Mouse (Mus musculus): ENCODE results near the gene Fbxl2.
"Not testable (repeated sequence)": the region's sequence is repeated elsewhere in the genome, so short reads cannot be mapped to it uniquely, and the experiment has no call there.

Fbxl2 gene

DNA sequence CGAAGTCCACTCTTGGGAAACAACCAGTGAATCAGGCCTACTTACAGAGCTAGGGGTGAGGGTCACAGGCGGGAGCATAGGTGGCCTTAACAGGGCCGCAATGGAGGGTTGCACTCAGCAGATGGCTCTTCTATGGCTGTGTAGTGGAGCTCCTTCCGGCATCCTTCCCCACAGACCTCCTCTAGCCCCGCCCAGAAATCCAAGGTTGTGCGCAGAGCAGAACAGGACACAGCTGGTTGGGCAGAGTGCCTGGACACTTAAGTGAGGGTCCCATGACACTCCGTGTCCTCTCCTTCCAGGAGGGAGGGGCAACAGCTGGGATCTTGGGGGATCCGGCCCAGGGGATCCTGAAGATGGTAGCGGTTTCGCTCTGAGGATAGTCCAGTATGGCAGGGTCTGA lies at the start of gene Fbxl2:
TSS of gene Fbxl2 (minus strand) at position 164 of the 400 bp plus-strand sequence.
- DNase-seq (ENCODE audit: low spot score in 2 of 2) = no peak

GRCm38 (mm10) chr9:114094854-114095253 lies 48.9 kb upstream of the Fbxl2 start:
- no peak for DNase-seq (ENCODE audit: low spot score in 2 of 2)

GRCm38 (mm10) chr9:114092188-114092587 lies 46.2 kb upstream of the Fbxl2 start:
- DNase-seq (ENCODE audit: low spot score in 2 of 2) = not testable (repeated sequence)

- DNase-seq (ENCODE audit: low spot score in 2 of 2) = not testable (repeated sequence)
These were observed 42.9 kb upstream of the Fbxl2 start for GRCm38 (mm10) chr9:114088885-114089284.

GRCm38 (mm10) chr9:114087106-114087815 lies 41.3 kb upstream of the Fbxl2 start:
- no peak for DNase-seq (ENCODE audit: low spot score in 2 of 2)

- DNase-seq (ENCODE audit: low spot score in 2 of 2) = no peak
These were observed 40.4 kb upstream of the Fbxl2 start for GRCm38 (mm10) chr9:114086422-114086821.

DNA sequence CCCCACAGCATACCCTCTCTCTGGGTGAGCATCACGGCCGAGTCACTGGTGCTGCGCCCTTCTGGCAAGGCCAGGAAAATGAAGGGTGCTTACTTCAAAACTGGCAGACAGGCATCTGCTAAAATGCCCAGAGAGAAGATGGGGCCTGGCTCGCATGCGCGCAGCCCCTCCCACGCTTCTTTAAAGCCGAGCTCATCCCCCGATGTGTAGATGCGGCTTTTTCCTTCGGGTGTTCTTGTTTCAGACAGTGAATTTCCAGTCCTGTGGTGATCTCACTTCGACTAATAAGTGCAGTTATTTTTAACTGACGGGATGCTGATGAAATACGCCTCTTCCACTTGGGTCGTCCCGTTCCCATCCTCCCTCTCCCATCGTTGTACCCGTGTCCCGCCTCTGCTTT lies 27.7 kb upstream of the Fbxl2 start:
- DNase-seq (ENCODE audit: low spot score in 2 of 2) = no peak

DNA sequence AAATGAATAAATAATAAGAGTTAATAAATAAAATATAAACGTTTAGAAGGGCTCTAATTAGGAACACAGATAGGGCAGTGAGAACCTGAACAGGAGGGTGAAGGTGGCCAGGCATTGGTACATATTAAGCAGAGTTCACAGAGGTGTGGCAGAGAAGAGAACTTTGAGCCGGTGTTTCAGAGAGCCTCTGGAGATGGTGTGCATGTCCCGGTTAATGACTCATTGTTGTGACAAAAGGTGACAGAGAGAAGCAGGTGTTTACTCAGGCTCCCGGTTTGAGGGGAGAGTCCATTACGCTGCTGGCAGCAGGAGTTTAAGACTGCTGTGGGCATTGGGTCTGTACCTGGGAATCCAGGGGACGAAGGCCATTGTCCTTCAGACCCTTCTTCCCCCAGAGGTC lies 23.4 kb upstream of the Fbxl2 start:
- no peak for DNase-seq (ENCODE audit: low spot score in 2 of 2)

DNA sequence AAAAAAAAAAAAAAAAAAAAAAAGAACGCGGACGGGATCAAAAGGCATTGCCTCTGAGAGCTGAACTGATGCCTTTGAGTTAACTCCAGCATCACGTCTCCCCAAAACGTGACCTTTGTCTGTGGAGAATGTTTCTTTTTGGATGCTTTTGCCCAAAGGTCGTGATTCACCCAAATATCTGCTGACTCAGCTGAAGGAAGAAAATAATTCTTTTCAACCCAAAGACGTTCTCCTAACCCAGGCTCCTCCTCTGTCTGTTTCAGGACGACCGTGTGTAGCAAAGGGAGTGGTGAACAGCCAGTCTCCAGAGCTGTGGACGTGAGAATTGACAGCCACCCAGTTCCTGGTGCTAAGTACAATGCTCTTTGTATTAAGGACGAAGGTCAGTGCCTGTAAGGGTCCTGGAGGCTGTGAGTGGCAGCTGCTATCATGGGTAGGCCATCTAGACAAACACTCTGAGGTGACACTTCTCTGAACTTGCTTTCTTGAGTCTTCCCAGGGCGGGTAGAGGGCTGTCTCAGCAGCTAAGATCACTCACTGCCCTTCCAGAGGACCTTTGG lies 22.6 kb upstream of the Fbxl2 start:
- DNase-seq (ENCODE audit: low spot score in 2 of 2) = no peak

- DNase-seq (ENCODE audit: low spot score in 2 of 2) = no peak
These were observed 11.3 kb upstream of the Fbxl2 start, which contains the start of gene Susd5 for GRCm38 (mm10) chr9:114057090-114057796. TSS of gene Susd5 (plus strand) at chr9:114057140.

DNA sequence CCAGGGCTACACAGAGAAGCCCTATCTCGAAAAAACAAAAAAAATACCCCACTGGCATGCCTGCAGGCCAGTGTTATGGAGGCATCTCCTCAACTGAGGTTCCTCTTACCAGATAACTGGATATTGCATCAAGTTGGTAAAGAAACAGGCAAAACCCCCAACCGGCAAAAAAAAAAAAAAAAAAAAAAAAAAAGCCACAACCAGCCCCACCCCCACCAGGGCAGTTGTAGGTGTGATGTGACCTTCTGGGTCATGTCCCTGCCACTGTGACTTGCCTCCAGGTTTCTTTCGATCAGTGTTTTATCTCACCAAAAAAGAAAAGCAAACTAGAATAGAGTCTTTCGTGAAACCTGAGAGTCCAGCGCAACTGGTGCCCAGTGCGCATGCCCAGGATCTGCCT lies 6.9 kb upstream of the Fbxl2 start:
- no peak for DNase-seq (ENCODE audit: low spot score in 2 of 2)

DNA sequence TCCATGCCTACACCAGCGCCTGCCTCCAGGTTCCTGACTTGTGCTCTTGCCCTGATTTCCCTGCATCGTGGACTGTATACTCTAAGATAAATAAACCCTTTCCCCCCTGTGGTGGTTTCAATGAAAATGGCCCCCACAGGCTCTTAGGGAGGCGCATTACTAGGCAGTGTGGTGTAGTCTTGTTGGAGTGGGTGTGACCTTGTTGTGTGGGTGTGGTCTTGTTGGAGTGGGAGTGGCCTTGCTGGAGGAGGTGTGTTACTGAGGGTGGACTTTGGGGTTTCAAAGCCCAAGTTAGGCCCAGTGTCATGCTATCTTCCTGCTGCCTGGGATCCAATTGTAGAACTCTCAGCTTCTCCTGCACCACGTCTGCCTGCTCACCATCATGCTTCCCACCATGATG lies 6.0 kb upstream of the Fbxl2 start:
- DNase-seq (ENCODE audit: low spot score in 2 of 2) = no peak

- DNase-seq (ENCODE audit: low spot score in 2 of 2) = no peak
These were observed 4.8 kb upstream of the Fbxl2 start for GRCm38 (mm10) chr9:114050778-114051177.

GRCm38 (mm10) chr9:114050106-114050505 lies 4.1 kb upstream of the Fbxl2 start:
- no peak for DNase-seq (ENCODE audit: low spot score in 2 of 2)

GRCm38 (mm10) chr9:114046676-114047075 lies 685 bp upstream of the Fbxl2 start:
- no peak for DNase-seq (ENCODE audit: low spot score in 2 of 2)

DNA sequence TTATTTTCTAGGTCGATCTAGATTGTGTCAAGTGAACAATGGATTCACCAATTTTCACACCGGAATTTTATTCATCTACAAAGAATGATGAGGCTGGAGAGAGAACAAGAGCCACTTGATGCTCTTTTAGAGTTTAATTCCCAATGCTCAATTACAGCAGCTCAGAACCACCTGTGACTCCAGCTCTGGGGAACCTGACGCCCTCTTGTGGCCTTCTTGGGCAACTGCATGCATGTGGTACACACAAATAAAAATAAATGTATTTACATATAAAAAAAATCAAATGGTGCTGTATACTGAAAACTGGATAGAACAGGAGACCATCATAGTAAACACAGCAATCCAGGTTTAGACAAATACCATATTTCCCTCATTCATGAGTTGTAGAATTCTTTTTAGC lies 1.5 kb downstream of the Fbxl2 start:
- DNase-seq (ENCODE audit: low spot score in 2 of 2) = no peak

DNA sequence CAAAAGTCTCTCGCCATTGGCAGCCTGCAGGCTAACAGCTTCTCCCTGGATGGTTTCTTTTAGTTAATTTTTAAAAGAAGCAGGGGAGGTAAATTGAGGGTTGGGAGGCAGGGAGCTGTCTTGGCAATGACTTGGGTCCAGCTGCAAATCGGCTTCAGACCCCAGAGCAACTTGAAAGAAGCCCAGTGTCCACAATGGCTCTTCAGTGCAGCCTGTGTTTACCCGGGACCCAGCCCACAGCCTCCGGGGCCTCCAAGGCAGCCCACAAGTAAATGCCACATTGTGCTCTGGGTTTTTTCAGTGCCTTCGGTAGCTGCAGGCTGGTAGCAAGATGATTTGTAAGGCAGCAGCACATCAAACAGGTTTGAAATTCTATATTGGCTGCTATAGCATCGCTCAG lies 3.5 kb downstream of the Fbxl2 start:
- DNase-seq (ENCODE audit: low spot score in 2 of 2) = no peak

DNA sequence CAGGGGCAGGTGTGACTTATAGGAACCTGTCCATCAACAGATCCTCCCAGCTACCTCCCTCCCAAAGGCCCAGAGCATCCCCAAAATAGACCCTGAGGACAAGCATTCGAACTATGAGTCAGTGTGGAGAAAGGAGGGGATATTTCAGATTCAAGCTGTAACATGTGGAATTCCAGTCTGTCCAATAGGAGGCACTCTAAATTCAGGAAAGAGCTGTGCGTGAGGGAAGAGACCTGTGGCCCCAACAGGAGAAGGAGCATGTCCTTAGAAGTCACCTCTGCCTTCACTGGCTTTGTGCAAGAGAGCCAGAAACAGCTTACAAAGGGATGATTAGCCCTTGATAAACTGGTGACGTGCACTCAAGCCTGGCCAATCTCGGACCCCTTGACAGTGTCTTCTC lies 5.0 kb downstream of the Fbxl2 start:
- no peak for DNase-seq (ENCODE audit: low spot score in 2 of 2)

DNA sequence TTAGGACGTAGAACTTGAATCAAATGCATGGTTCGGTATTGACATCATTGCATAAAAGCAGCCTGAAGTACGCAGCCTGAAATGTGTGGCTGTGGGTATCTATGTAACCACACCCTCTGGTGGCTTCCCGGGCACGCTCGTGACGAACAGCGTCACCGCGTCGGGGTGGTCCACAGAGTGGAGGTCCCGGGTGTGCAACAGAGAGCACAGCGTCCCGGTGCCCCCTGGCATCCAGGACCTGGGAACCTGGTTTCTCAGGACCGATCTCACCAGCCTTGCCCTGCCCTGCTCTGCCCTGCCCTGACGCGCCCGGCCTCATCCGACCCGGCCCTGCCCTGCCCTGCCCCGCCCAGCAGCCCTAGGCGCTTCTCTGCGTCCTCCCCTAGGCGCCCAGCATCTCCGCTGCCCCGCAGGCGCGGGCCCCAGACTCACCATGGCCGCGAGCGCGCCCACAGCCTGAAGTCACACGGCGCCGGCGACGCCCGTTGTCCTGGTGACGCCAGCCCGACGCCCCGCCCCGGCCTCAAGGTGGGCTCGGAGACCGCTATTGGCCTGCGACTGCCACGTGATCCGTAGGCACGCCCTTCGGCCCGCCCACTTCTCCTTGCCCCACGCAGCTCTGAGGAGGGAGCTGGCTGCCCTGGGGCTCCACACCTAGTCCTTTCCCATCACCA lies 19.6 kb downstream of the Fbxl2 start:
- peak; percentile 69 to 83 for DNase-seq (ENCODE audit: low spot score in 2 of 2)

- DNase-seq (ENCODE audit: low spot score in 2 of 2) = no peak
These were observed 20.1 kb downstream of the Fbxl2 start for GRCm38 (mm10) chr9:114025846-114026245.

DNA sequence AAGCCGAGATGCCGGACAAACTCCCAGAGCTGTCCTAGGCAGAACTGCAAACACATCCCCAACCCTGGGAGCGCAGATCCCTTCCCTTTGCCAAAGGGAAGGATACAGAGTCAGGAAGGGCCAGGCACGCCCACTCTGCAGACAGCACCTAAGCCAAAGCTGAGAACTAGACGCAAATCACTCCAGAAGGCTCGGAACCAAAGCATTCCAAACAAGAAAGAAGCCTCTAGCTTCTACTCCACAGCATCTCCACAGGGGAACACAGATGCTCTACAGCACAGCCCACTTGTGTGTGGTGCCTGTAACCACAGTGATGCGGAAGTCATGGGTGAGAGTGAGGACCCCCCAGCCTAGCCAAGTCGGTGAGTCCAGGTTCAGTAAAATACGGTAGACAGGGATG lies 20.8 kb downstream of the Fbxl2 start:
- no peak for DNase-seq (ENCODE audit: low spot score in 2 of 2)

- no peak for DNase-seq (ENCODE audit: low spot score in 2 of 2)
These were observed 23.9 kb downstream of the Fbxl2 start for GRCm38 (mm10) chr9:114022141-114022540.
